Mouse (Mus musculus) bone marrow macrophage, adult 2 months (primary cell): ENCODE results near the gene Myl9.

Experiments used
- CTCF ChIP-seq: IDR thresholded peaks from 2 replicates; pipeline ENCODE4 v1.5.1; 2012; ENCODE audit warnings: low read depth, mild to moderate bottlenecking, low read length, moderate library complexity
- POLR2A ChIP-seq: IDR thresholded peaks from 2 replicates; pipeline ENCODE4 v1.6.1; 2012; ENCODE audit warnings: mild to moderate bottlenecking, low read depth, low read length, borderline replicate concordance

- TF ChIP-seq CTCF (no peak), POLR2A (no peak)
Observed at GRCm38 (mm10) chr2:156743248-156743647, 32.0 kb upstream of the Myl9 start.
